Mouse (Mus musculus) myocyte (in vitro differentiated cells): ENCODE measurements at regions not wholly inside any gene's neighbourhood (a gene's known extent, or its start where the extent isn't known, plus 50 kb on each side); places are given as distances from the start of the nearest gene placed in this dataset.

Experiments
- MYOD1 ChIP-seq, 3 experiments: IDR thresholded peaks; one replicate each; pipeline ENCODE4 v1.6.1; 2011; ENCODE audit warnings: control low read depth in 2 of 3, low read depth in 2 of 3, mild to moderate bottlenecking in 2 of 3, moderate library complexity in 1 of 3; ENCODE audit not compliant: insufficient read length in 2 of 3, control insufficient read depth in 1 of 3
- POLR2A ChIP-seq: IDR thresholded peaks from one replicate; pipeline ENCODE4 v1.6.1; 2011; ENCODE audit warnings: low read depth, mild to moderate bottlenecking, control low read depth, moderate library complexity; ENCODE audit not compliant: insufficient read length
- POLR2AphosphoS2 ChIP-seq: IDR thresholded peaks from one replicate; pipeline ENCODE4 v1.6.1; 2011; ENCODE audit warnings: low read depth, control low read depth; ENCODE audit not compliant: insufficient read length
- TCF12 ChIP-seq: IDR thresholded peaks from one replicate; pipeline ENCODE4 v1.6.1; 2011; ENCODE audit warnings: mild to moderate bottlenecking, control low read depth; ENCODE audit not compliant: poor library complexity, insufficient read depth, severe bottlenecking
- USF1 ChIP-seq: IDR thresholded peaks from one replicate; pipeline ENCODE4 v1.6.1; 2011; ENCODE audit warnings: low read depth, mild to moderate bottlenecking, control low read depth, moderate library complexity

DNA sequence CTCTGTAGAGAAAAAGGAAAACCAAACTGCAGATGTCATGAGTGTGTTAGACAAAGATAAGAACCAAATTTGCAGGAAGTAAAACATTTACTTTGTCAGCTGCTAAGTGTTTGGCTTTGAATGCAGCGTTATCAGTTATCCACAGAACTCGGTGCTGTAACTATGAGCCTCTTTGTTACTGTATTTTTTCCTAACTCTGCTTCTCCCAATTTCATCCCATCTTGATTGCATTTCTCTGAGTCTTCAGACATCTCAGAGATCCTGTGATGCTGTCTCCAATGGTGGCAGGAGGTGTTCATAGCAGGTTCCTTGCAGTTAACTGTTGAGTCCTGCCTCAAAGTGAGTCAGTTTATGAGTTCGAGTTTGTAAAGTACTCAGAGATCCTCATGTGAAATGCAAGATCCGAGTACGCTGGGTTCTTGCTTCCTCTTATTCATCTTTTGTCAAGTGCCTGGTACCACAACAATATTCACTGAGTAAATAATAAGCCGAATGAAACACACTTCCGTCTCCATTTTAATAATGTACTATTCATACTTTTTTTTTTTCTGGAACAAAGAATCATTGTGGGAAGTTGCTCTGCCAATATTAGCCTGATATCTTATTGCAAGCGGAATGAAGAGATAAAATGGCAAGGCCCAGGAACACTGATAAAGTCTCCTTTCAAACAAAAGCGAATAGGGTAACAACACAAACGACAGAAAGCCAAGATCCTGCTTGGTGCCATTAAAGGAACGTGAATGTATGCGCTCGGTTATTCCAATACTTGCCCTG lies 221.4 kb downstream of the Enc1 start:
- TF ChIP-seq MYOD1 (IDR thresholded peaks at IDR 0.05; ENCODE audit: control insufficient read depth in 1 of 3, insufficient read length in 2 of 3, low read depth in 2 of 3) (no peak), POLR2A (no peak), TCF12 (no peak), POLR2AphosphoS2 (no peak), USF1 (no peak)
